Mouse (Mus musculus) heart, adult 2 months (tissue): ENCODE results near the gene Etfa. TPM values are rescaled to one million over a fixed set of nuclear protein-coding genes. Genes with fewer than 3 reads are reported as not detected.

Experiments
- DNase-seq, 2 experiments: peaks; one replicate each; pipeline ENCODE4 v3.0.0; 2021
- H3K27ac ChIP-seq: fragments of 200-600 bp; 2 replicates; pipeline ENCODE4 v1.8.1; 2022
- H3K27me3 ChIP-seq: fragments of 200-500 bp; 2 replicates; pipeline ENCODE4 v1.6.1; 2012; ENCODE audit warnings: mild to moderate bottlenecking, low read length, inconsistent platforms, mixed read lengths; ENCODE audit not compliant: control insufficient read depth, insufficient read depth
- H3K36me3 ChIP-seq: fragments of 200-500 bp; 2 replicates; pipeline ENCODE4 v1.6.1; 2012; ENCODE audit warnings: low read length, inconsistent platforms; ENCODE audit not compliant: control insufficient read depth, insufficient read depth
- H3K4me1 ChIP-seq: fragments of 200-500 bp; 2 replicates; pipeline ENCODE4 v1.6.1; 2011; ENCODE audit warnings: low read length; ENCODE audit not compliant: control insufficient read depth, insufficient read depth
- H3K4me3 ChIP-seq: fragments of 200-600 bp; 2 replicates; pipeline ENCODE4 v1.8.1; 2022
- H3K79me2 ChIP-seq: fragments of 200-500 bp; replicated peaks from 2 replicates; pipeline ENCODE4 v1.6.1; 2012; ENCODE audit warnings: mild to moderate bottlenecking, inconsistent platforms, low read length, moderate library complexity, mixed read lengths; ENCODE audit not compliant: control insufficient read depth, insufficient read depth
- H3K9ac ChIP-seq: fragments of 200-500 bp; 2 replicates; pipeline ENCODE4 v1.6.1; 2012; ENCODE audit warnings: low read depth, mild to moderate bottlenecking, control low read depth, inconsistent platforms, low read length, mixed read lengths
- CTCF ChIP-seq: fragments of 200-600 bp; IDR thresholded peaks from 2 replicates; pipeline ENCODE4 v1.8.1; 2022; ENCODE audit warnings: antibody characterized with exemption, mild to moderate bottlenecking, moderate library complexity
- EP300 ChIP-seq: fragments of 200-500 bp; IDR thresholded peaks from 2 replicates; pipeline ENCODE4 v1.6.1; 2011; ENCODE audit warnings: low read depth, low read length, control low read depth; ENCODE audit not compliant: insufficient read depth
- POLR2A ChIP-seq: fragments of 200-500 bp; IDR thresholded peaks from 2 replicates; pipeline ENCODE4 v1.6.1; 2011; ENCODE audit warnings: mild to moderate bottlenecking, low read depth, low read length, control low read depth; ENCODE audit not compliant: insufficient read depth
- WGBS: fragments of 180-500 bp; shearing (Covaris S2); methylation state at CpG from one replicate; pipeline ENCODE4 v1.1.7; 2018; 5-methylcytosine and 5-hydroxymethylcytosine counted together
- intact Hi-C: fragments of 180-260 bp; cut with DNase I; formaldehyde crosslinking; loops from one replicate; pipeline ENCODE4 v1.15.1; 2025
- polyA plus RNA-seq: library from polyadenylated mRNA; depleted of rRNA; stranded (reverse); fragments of >200 nt; gene quantifications from 2 replicates; pipeline ENCODE4 v1.2.3, GENCODE M21; 2012
- total RNA-seq, 2 experiments: library from RNA; stranded (reverse); gene quantifications; 2 replicates each; pipeline ENCODE4 v1.2.3; 2021

Etfa gene
- total and polyA plus RNA-seq, 3 experiments: 289 to 1,031 (median 871) TPM

GRCm38 (mm10) chr9:55429242-55429975 lies 82.6 kb downstream of the Etfa start:
- no peak overlapping the region for H3K4me3 ChIP-seq
- 0 out of 2 replicates have a peak, but pooled peaks cover 3% of the 10 kb centered on the region for H3K27me3 ChIP-seq
- peak; percentile 47 for DNase-seq
- intact Hi-C loops: loop anchor here (1.0 to 2.0 kb wide), 2 partner anchors 107 to 489 kb away; no protein-coding TSS in a partner anchor
- TF ChIP-seq CTCF: peak; percentile 90
- TF ChIP-seq EP300: no peak
- no peak for TF ChIP-seq POLR2A
- H3K79me2 ChIP-seq: no peaks in the 10 kb centered on the region
- H3K27ac ChIP-seq: no peak overlapping the region
- no peaks in the 10 kb centered on the region for H3K4me1 ChIP-seq
- 28% methylated on average over 12 of the region's 12 CpGs for WGBS
- no peaks in the 10 kb centered on the region for H3K36me3 ChIP-seq
- no peak overlapping the region for H3K9ac ChIP-seq

- 66% methylated on average over 7 of the region's 7 CpGs for WGBS
- no peak for DNase-seq
- no peaks in the 10 kb centered on the region for H3K79me2 ChIP-seq
- H3K27ac ChIP-seq: no peak overlapping the region
- H3K4me1 ChIP-seq: no peaks in the 10 kb centered on the region
- TF ChIP-seq POLR2A (no peak), EP300 (no peak), CTCF (no peak)
- H3K27me3 ChIP-seq: 0 out of 2 replicates have a peak, but pooled peaks cover 3% of the 10 kb centered on the region
- no peak overlapping the region for H3K9ac ChIP-seq
- intact Hi-C loops: no loop called here
- H3K36me3 ChIP-seq: no peaks in the 10 kb centered on the region
- H3K4me3 ChIP-seq: no peak overlapping the region
These were observed 86.7 kb downstream of the Etfa start for GRCm38 (mm10) chr9:55425271-55425810.

- intact Hi-C loops: no loop called here
- no peak for TF ChIP-seq CTCF
- no peak for TF ChIP-seq POLR2A
- no peak for TF ChIP-seq EP300
These were observed 88.3 kb downstream of the Etfa start for GRCm38 (mm10) chr9:55423451-55424424.

GRCm38 (mm10) chr9:55421786-55422185 lies 90.3 kb downstream of the Etfa start:
- DNase-seq: no peak
- Histone ChIP-seq H3K36me3 (no peaks in the 10 kb centered on the region), H3K79me2 (no peaks in the 10 kb centered on the region), H3K4me1 (no peaks in the 10 kb centered on the region), H3K9ac (no peak overlapping the region), H3K27me3 (no peaks in the 10 kb centered on the region), H3K4me3 (no peak overlapping the region), H3K27ac (no peak overlapping the region)
- TF ChIP-seq POLR2A: no peak
- TF ChIP-seq CTCF: no peak
- WGBS: 90% methylated on average over 3 of the region's 3 CpGs
- intact Hi-C loops: no loop called here

More at GRCm38 (mm10) chr9:55423451-55424424, 88.3 kb downstream of the Etfa start:
- no peak for DNase-seq
- H3K27ac ChIP-seq: no peak overlapping the region
- H3K4me3 ChIP-seq: no peak overlapping the region
- H3K36me3 ChIP-seq: no peaks in the 10 kb centered on the region
- H3K4me1 ChIP-seq: no peaks in the 10 kb centered on the region
- H3K27me3 ChIP-seq: no peaks in the 10 kb centered on the region
- no peak overlapping the region for H3K9ac ChIP-seq
- 82% methylated on average over 14 of the region's 14 CpGs for WGBS
- H3K79me2 ChIP-seq: no peaks in the 10 kb centered on the region

- Histone ChIP-seq H3K36me3 (no peaks in the 10 kb centered on the region), H3K27ac (no peak overlapping the region), H3K9ac (no peak overlapping the region), H3K79me2 (no peaks in the 10 kb centered on the region), H3K27me3 (no peaks in the 10 kb centered on the region), H3K4me3 (no peak overlapping the region), H3K4me1 (no peaks in the 10 kb centered on the region)
- 50% methylated on average over 6 of the region's 6 CpGs for WGBS
- TF ChIP-seq POLR2A (no peak), CTCF (no peak), EP300 (no peak)
- DNase-seq: no peak
- intact Hi-C loops: no loop called here
These were observed 100.9 kb downstream of the Etfa start for GRCm38 (mm10) chr9:55411154-55411553.

- no peak overlapping the region for H3K4me3 ChIP-seq
- H3K27me3 ChIP-seq: no peaks in the 10 kb centered on the region
- no peak overlapping the region for H3K9ac ChIP-seq
- intact Hi-C loops: no loop called here
- no peak for DNase-seq
- H3K27ac ChIP-seq: no peak overlapping the region
- 57% methylated on average over 6 of the region's 6 CpGs for WGBS
- no peaks in the 10 kb centered on the region for H3K4me1 ChIP-seq
- no peaks in the 10 kb centered on the region for H3K36me3 ChIP-seq
- no peaks in the 10 kb centered on the region for H3K79me2 ChIP-seq
- TF ChIP-seq CTCF (no peak), EP300 (no peak), POLR2A (no peak)
These were observed 101.6 kb downstream of the Etfa start for GRCm38 (mm10) chr9:55410430-55410829.
